Mouse (Mus musculus) CH12.LX (cell line): ENCODE results near the gene Bnipl. TPM values are rescaled to one million over a fixed set of nuclear protein-coding genes. Genes with fewer than 3 reads are reported as not detected.
A peak's percentile ranks its signal among the peaks of the same experiment; 100 is the strongest.

Experiments
- DNase-seq: peaks from one replicate; pipeline ENCODE4 v3.0.0-alpha.2; 2013; ENCODE audit errors: extremely low read depth
- H3K27ac ChIP-seq: 2 replicates; pipeline ENCODE4 v1.5.1; 2012; ENCODE audit warnings: low read depth, mild to moderate bottlenecking, control low read depth, moderate library complexity; ENCODE audit not compliant: insufficient read depth
- H3K27me3 ChIP-seq: replicated peaks from 2 replicates; pipeline ENCODE3; 2012; ENCODE audit warnings: inconsistent platforms
- H3K36me3 ChIP-seq, 2 experiments: replicated peaks in 1 of 2; 2 replicates each; pipeline versions ENCODE3 to v1.6.1; 2012; ENCODE audit warnings: inconsistent platforms in 1 of 2, low read length in 1 of 2, mild to moderate bottlenecking in 1 of 2, mixed read lengths in 1 of 2, moderate library complexity in 1 of 2; ENCODE audit not compliant: control insufficient read depth in 1 of 2, insufficient read depth in 1 of 2
- H3K4me1 ChIP-seq, 2 experiments: 2 replicates each; pipeline ENCODE4 v1.6.1; 2012; ENCODE audit warnings: inconsistent platforms in 1 of 2, moderate library complexity in 1 of 2; ENCODE audit not compliant: insufficient read depth in 2 of 2, control insufficient read depth in 1 of 2
- H3K4me2 ChIP-seq: 2 replicates; pipeline ENCODE4 v1.6.1; 2012; ENCODE audit warnings: low read depth, mild to moderate bottlenecking, control low read depth; ENCODE audit not compliant: poor library complexity, insufficient read depth, severe bottlenecking
- H3K4me3 ChIP-seq, 3 experiments: fragments of 150-350 bp in 1 of 3; sonication (generic) in 1 of 3; replicated peaks in 1 of 3; 2 replicates each; pipeline versions ENCODE3 to v1.5.1; 2011 to 2012; ENCODE audit warnings: low read depth in 2 of 3, low read length in 2 of 3, mild to moderate bottlenecking in 2 of 3, moderate library complexity in 2 of 3, control low read depth in 1 of 3, improper control_type of control experiment in 1 of 3, inconsistent platforms in 1 of 3, mixed read lengths in 1 of 3; ENCODE audit not compliant: poor library complexity in 1 of 3
- H3K79me2 ChIP-seq: replicated peaks from 2 replicates; pipeline ENCODE4 v1.6.1; 2012; ENCODE audit warnings: mild to moderate bottlenecking, moderate library complexity; ENCODE audit not compliant: control insufficient read depth, poor library complexity, insufficient read depth, severe bottlenecking; ENCODE audit errors: extremely low read depth
- H3K9ac ChIP-seq: 2 replicates; pipeline ENCODE4 v1.6.1; 2012; ENCODE audit warnings: low read depth, mild to moderate bottlenecking, control low read depth, moderate library complexity; ENCODE audit not compliant: insufficient read depth
- H3K9me3 ChIP-seq: replicated peaks from 2 replicates; pipeline ENCODE3; 2012; ENCODE audit warnings: low read length, inconsistent platforms, mixed read lengths
- BHLHE40 ChIP-seq: IDR thresholded peaks from 2 replicates; pipeline ENCODE4 v1.6.1; 2011; ENCODE audit warnings: mild to moderate bottlenecking, low read depth, low read length, improper control_type of control experiment
- CHD1 ChIP-seq: IDR thresholded peaks from 2 replicates; pipeline ENCODE4 v1.6.1; 2012; ENCODE audit warnings: low read depth, low read length, improper control_type of control experiment, inconsistent platforms
- CHD2 ChIP-seq: IDR thresholded peaks from 2 replicates; pipeline ENCODE4 v1.6.1; 2011; ENCODE audit warnings: low read length, improper control_type of control experiment
- E2F4 ChIP-seq: IDR thresholded peaks from 2 replicates; pipeline ENCODE4 v1.6.1; 2011; ENCODE audit warnings: low read depth, low read length, improper control_type of control experiment; ENCODE audit not compliant: insufficient replicate concordance
- EP300 ChIP-seq: IDR thresholded peaks from 2 replicates; pipeline ENCODE4 v1.6.1; 2011; ENCODE audit warnings: low read length, improper control_type of control experiment
- ETS1 ChIP-seq: conservative IDR thresholded peaks from 2 replicates; pipeline ENCODE4 v1.6.1; 2012; ENCODE audit warnings: low read depth, mild to moderate bottlenecking, inconsistent platforms, low read length, improper control_type of control experiment, moderate library complexity
- IRF4 ChIP-seq: IDR thresholded peaks from 2 replicates; pipeline ENCODE4 v1.6.1; 2014; ENCODE audit warnings: low read depth, mild to moderate bottlenecking, inconsistent platforms, low read length, improper control_type of control experiment
- JUN ChIP-seq: IDR thresholded peaks from 2 replicates; pipeline ENCODE4 v1.6.1; 2011; ENCODE audit warnings: low read depth, mild to moderate bottlenecking, low read length, improper control_type of control experiment, moderate library complexity; ENCODE audit not compliant: insufficient read depth
- JUND ChIP-seq: conservative IDR thresholded peaks from 2 replicates; pipeline ENCODE4 v1.6.1; 2011; ENCODE audit warnings: low read depth, low read length, improper control_type of control experiment
- KAT2A ChIP-seq: IDR thresholded peaks from 2 replicates; pipeline ENCODE4 v1.6.1; 2012; ENCODE audit warnings: low read length, improper control_type of control experiment, inconsistent platforms; ENCODE audit not compliant: insufficient replicate concordance
- MAFK ChIP-seq: IDR thresholded peaks from 2 replicates; pipeline ENCODE4 v1.6.1; 2011; ENCODE audit warnings: low read length, improper control_type of control experiment; ENCODE audit not compliant: insufficient replicate concordance
- MAX ChIP-seq: IDR thresholded peaks from 2 replicates; pipeline ENCODE4 v1.6.1; 2011; ENCODE audit warnings: low read length, improper control_type of control experiment
- MAZ ChIP-seq: IDR thresholded peaks from 2 replicates; pipeline ENCODE4 v1.6.1; 2012; ENCODE audit warnings: low read depth, mild to moderate bottlenecking, inconsistent platforms, low read length, improper control_type of control experiment, moderate library complexity
- MEF2A ChIP-seq: IDR thresholded peaks from 2 replicates; pipeline ENCODE4 v1.6.1; 2014; ENCODE audit warnings: low read depth, mild to moderate bottlenecking, inconsistent platforms, low read length, improper control_type of control experiment, borderline replicate concordance
- MXI1 ChIP-seq: IDR thresholded peaks from 2 replicates; pipeline ENCODE4 v1.6.1; 2011; ENCODE audit warnings: mild to moderate bottlenecking, low read depth, low read length, improper control_type of control experiment
- MYC ChIP-seq: IDR thresholded peaks from 2 replicates; pipeline ENCODE4 v1.6.1; 2011; ENCODE audit warnings: low read depth, mild to moderate bottlenecking, improper control_type of control experiment, low read length
- POLR2A ChIP-seq: IDR thresholded peaks from 2 replicates; pipeline ENCODE4 v1.6.1; 2011; ENCODE audit warnings: low read depth, mild to moderate bottlenecking, improper control_type of control experiment, low read length
- SIN3A ChIP-seq: IDR thresholded peaks from 2 replicates; pipeline ENCODE4 v1.6.1; 2012; ENCODE audit warnings: low read length, improper control_type of control experiment, inconsistent platforms
- SMC3 ChIP-seq: IDR thresholded peaks from 2 replicates; pipeline ENCODE4 v1.6.1; 2011; ENCODE audit warnings: low read depth, low read length, improper control_type of control experiment
- TCF12 ChIP-seq: IDR thresholded peaks from 2 replicates; pipeline ENCODE4 v1.6.1; 2014; ENCODE audit warnings: low read depth, mild to moderate bottlenecking, inconsistent platforms, low read length, improper control_type of control experiment
- UBTF ChIP-seq: IDR thresholded peaks from 2 replicates; pipeline ENCODE4 v1.6.1; 2012; ENCODE audit warnings: low read depth, mild to moderate bottlenecking, inconsistent platforms, low read length, improper control_type of control experiment, moderate library complexity
- USF1 ChIP-seq: IDR thresholded peaks from 2 replicates; pipeline ENCODE4 v1.6.1; 2014; ENCODE audit warnings: low read depth, mild to moderate bottlenecking, inconsistent platforms, low read length, improper control_type of control experiment
- USF2 ChIP-seq: conservative IDR thresholded peaks from 2 replicates; pipeline ENCODE4 v1.6.1; 2011; ENCODE audit warnings: low read depth, low read length, improper control_type of control experiment
- ZNF384 ChIP-seq: IDR thresholded peaks from 2 replicates; pipeline ENCODE4 v1.6.1; 2012; ENCODE audit warnings: low read depth, low read length, improper control_type of control experiment, inconsistent platforms
- dilution Hi-C: fragments of 300-500 bp; cut with MboI; formaldehyde crosslinking; loops from 2 replicates; pipeline ENCODE4 v1.14.3; 2020; ENCODE audit warnings: low sequenced_read_pairs; ENCODE audit not compliant: extremely low pct_unique_long_range_greater_than_20kb, extremely low pct_ligation_motif_present
- in situ Hi-C: fragments of 300-500 bp; cut with MboI; formaldehyde crosslinking; loops from 3 replicates; pipeline ENCODE4 v1.14.3; 2019; ENCODE audit warnings: low sequenced_read_pairs, low pct_ligation_motif_present, low pct_unique_long_range_greater_than_20kb, mixed read lengths
- polyA plus RNA-seq: library from polyadenylated mRNA; unstranded; fragments of >175 nt; gene quantifications from 2 replicates; pipeline ENCODE4 v1.2.1, GENCODE M21; 2012; ENCODE audit warnings: low read depth; ENCODE audit not compliant: insufficient read length
- total RNA-seq, 2 experiments: library from RNA; depleted of rRNA; stranded (reverse); fragments of 300-350 nt in 1 of 2; fragments of >200 nt in 1 of 2; gene quantifications; 2 replicates each; pipeline ENCODE4 v1.2.3; 2012 to 2014

The Bnipl gene
- total and polyA plus RNA-seq, 3 experiments, result 0.33 TPM; not detected in 2

DNA sequence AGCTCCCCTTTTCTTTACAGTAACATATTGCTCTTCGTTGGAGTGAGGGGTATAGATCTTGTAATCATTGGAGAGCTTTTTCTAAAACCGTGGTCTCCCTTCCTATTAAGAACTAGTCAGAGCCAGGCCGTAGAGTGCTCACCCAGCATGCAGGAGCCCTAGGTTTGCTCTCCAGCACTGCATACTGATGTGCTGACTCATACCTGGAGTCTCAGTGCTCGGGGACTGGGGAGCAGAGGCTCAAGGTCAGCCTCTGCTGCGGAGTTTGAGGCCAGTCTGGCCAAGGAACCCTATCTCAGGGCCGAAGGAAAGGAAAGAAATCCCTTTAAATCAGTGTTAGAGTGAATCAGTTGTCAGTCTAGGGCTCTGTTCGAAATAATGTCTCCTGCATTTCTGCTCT, 18.2 kb downstream of the Bnipl start:
- Histone ChIP-seq H3K36me3 (peaks cover 43 to 57% of the 10 kb centered on the region in 2 experiments), H3K27me3 (no peaks in the 10 kb centered on the region), H3K4me3 (peak overlapping the region in 2 of 3 experiments; percentile 45 to 76), H3K79me2 (peaks cover 41% of the 10 kb centered on the region), H3K9ac (peak overlapping the region; percentile 95), H3K4me1 (peaks cover 18 to 46% of the 10 kb centered on the region in 2 experiments), H3K9me3 (no peaks in the 10 kb centered on the region), H3K27ac (peak overlapping the region; percentile 97), H3K4me2 (peak overlapping the region; percentile 79)
- TF ChIP-seq ETS1 (peak; percentile 65), USF2 (no peak), TCF12 (peak; percentile 56; the same call in 1 of the 2 replicates), MAFK (peak; percentile 80; the same call in 1 of the 2 replicates), JUN (peak; percentile 92), USF1 (no peak), E2F4 (no peak), MAZ (peak; percentile 71; the same call in 1 of the 2 replicates), BHLHE40 (peak; percentile 75), IRF4 (peak; percentile 99), EP300 (peak; percentile 93), MYC (0 out of 2 replicates have a peak, but pooled peaks have one; percentile 45), ZNF384 (no peak), MXI1 (0 out of 2 replicates have a peak, but pooled peaks have one; percentile 9), SMC3 (no peak), UBTF (no peak), MAX (no peak), CHD2 (peak; percentile 68), CHD1 (no peak), SIN3A (peak; percentile 8; the same call in 1 of the 2 replicates), POLR2A (peak; percentile 45; the same call in 1 of the 2 replicates), KAT2A (no peak), JUND (peak; percentile 95), MEF2A (peak; percentile 71; the same call in 1 of the 2 replicates)
- dilution Hi-C loops (no loop called here), in situ Hi-C loops (no loop called here)
- peak; percentile 80 for DNase-seq
